Mouse (Mus musculus) olfactory bulb, adult 2 months (tissue): Measurements from ENCODE around the gene Shisa8.

Experiments
- CTCF ChIP-seq: fragments of 200-500 bp; IDR thresholded peaks from 2 replicates; pipeline ENCODE4 v1.5.1; 2012; ENCODE audit warnings: low read depth, mild to moderate bottlenecking, low read length, moderate library complexity; ENCODE audit not compliant: insufficient read depth
- POLR2A ChIP-seq: fragments of 200-500 bp; IDR thresholded peaks from 2 replicates; pipeline ENCODE4 v1.6.1; 2012; ENCODE audit warnings: mild to moderate bottlenecking, low read depth, low read length, moderate library complexity; ENCODE audit not compliant: insufficient read depth

DNA sequence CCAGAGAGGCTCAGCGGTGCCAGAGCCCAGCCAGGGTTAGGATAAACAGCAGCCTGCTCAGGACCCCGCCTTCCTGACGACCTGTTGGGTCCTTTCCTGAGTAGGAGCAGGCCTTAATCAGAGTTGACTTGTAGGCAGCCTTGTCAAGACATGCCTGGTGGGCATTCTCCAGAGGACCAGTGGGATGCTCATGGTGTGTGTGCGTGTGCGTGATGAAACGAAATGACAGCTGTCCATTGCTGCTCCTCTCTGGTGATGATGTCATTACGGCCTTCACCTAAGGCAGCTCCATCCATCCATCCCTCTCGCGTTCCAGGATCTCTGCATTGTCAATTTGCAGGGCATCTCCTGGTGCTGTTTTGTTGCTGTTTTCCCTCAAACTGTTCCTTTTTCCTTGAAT is 53.1 kb downstream of the Shisa8 start:
- no peak for TF ChIP-seq CTCF
- no peak for TF ChIP-seq POLR2A
